Mouse (Mus musculus): ENCODE measurements around the gene 2310022B05Rik.

DNA sequence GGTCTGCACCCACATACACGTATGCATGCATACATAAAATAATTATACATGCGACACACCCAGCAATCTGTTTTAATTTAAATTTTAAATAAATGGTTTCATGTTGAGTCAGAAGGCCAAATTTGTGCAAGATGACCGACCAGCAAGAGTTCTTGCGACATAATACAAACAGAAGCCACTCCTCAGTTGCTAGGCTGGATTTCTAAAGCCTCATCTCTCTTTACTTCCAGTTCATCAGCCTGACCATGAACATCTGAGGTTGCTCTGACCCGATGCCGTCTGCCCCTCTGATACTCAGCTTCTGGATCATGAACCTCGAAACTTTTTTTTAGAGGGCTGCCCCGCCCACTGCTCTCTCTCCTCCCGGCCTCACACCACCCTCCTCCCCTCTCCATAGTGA, 44.9 kb downstream of the 2310022B05Rik start:
- TF ChIP-seq POLR2A (IDR thresholded peaks at IDR 0.05; ENCODE audit: extremely low read depth, insufficient read depth, low read length): no peak
- TF ChIP-seq CTCF (IDR thresholded peaks at IDR 0.05; ENCODE audit: low read depth, low read length): no peak

Data from liver, adult 2 months (tissue).